Mouse (Mus musculus) bone marrow macrophage, adult 2 months (primary cell): ENCODE measurements around the gene Etfa.

Experiments
- CTCF ChIP-seq: IDR thresholded peaks from 2 replicates; pipeline ENCODE4 v1.5.1; 2012; ENCODE audit warnings: low read depth, mild to moderate bottlenecking, low read length, moderate library complexity
- POLR2A ChIP-seq: IDR thresholded peaks from 2 replicates; pipeline ENCODE4 v1.6.1; 2012; ENCODE audit warnings: mild to moderate bottlenecking, low read depth, low read length, borderline replicate concordance

DNA sequence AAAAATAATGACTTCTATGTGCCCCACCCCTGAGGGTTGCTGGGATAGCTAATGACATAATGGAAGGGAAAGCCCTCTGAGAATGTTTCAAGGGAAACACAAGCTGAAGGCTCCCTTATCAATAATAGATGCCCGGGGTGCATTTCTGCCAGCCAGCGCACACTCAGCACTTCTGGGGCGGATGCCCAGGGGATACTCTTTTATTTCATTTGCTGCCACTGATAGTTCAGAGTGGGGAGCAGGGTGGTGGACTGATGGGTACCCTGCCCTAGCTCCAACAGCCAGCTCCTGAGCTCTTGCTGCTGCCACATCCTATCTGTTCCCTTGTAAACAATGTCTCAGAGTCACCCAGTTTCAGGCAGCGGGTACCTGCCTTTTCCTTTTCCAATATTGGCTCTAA is 64.5 kb downstream of the Etfa start:
- TF ChIP-seq POLR2A (no peak), CTCF (no peak)
